Mouse (Mus musculus) heart, postnatal 0 days (tissue): ENCODE data around the gene Cnga4.

Source experiments
- CTCF ChIP-seq: IDR thresholded peaks from 2 replicates; pipeline ENCODE4 v1.5.1; 2016; ENCODE audit warnings: antibody characterized with exemption, control low read depth, low read depth
- EP300 ChIP-seq: IDR thresholded peaks from 2 replicates; pipeline ENCODE4 v1.6.1; 2016; ENCODE audit warnings: antibody characterized with exemption, low read depth

- TF ChIP-seq CTCF (no peak), EP300 (no peak)
Observed at GRCm38 (mm10) chr7:105418106-105418505, 13.7 kb downstream of the Cnga4 start.
